In genomic region chr16:8424161-8424970, GRCm38 (mm10) we compare ENCODE assay signal across 8 mouse cellular contexts. TPM values are rescaled to one million over a fixed set of nuclear protein-coding genes. Genes with fewer than 3 reads are reported as not detected.
DNase-seq lines count a peak whose midpoint lies in the region; ATAC-seq and TF ChIP-seq lines count a peak whose summit lies in the region.

No protein-coding gene starts in this region.

- 0 out of 2 replicates have a peak, but pooled peaks cover 2% of the 10 kb centered on the region for H3K27me3 ChIP-seq in cerebellum, adult 2 months (ENCODE audit: control insufficient read depth, insufficient read depth, low read length)
- H3K27me3 ChIP-seq in testis, adult 2 months (ENCODE audit: control insufficient read depth, insufficient read depth, low read length): no peaks in the 10 kb centered on the region

- no peak for TF ChIP-seq CTCF in cerebellum, adult 2 months (IDR thresholded peaks at IDR 0.05; ENCODE audit: borderline replicate concordance, insufficient read depth, low read depth, low read length)
- no peak for TF ChIP-seq CTCF in testis, adult 2 months (IDR thresholded peaks at IDR 0.05; ENCODE audit: control insufficient read depth, insufficient read depth, insufficient replicate concordance, low read depth, low read length)
- no peak for TF ChIP-seq CTCF in olfactory bulb, adult 2 months (IDR thresholded peaks at IDR 0.05; ENCODE audit: insufficient read depth, low read depth, low read length)

- peak in 1 of 2 experiments; percentile 37 for DNase-seq in cerebellum, adult 2 months
- no peak for DNase-seq in testis, postnatal 14 days (ENCODE audit: low spot score)
- peak; percentile 29 to 40 for DNase-seq in left cerebral cortex, adult 8-10 months (ENCODE audit: low spot score in 2 of 2)
- DNase-seq in lung, postnatal 36 days: no peak
- DNase-seq in urinary bladder, postnatal 14 days (ENCODE audit: low spot score): no peak

- no peaks in the 10 kb centered on the region for H3K36me3 ChIP-seq in testis, adult 2 months (ENCODE audit: control insufficient read depth, insufficient read depth, low read length)

- no peak overlapping the region for H3K27ac ChIP-seq in cerebellum, adult 2 months (ENCODE audit: insufficient read depth, low read length)
- peak overlapping the region; percentile 40 for H3K27ac ChIP-seq in testis, adult 2 months (ENCODE audit: control insufficient read depth, insufficient read depth, low read depth, low read length)
- no peak overlapping the region for H3K27ac ChIP-seq in olfactory bulb, adult 2 months (ENCODE audit: insufficient read depth, low read depth, low read length)

- 7% methylated on average over 43 of the region's 43 CpGs for WGBS in cerebellum, adult 2 months
- WGBS in olfactory bulb, adult 2 months: 5% methylated on average over 43 of the region's 43 CpGs

- H3K4me3 ChIP-seq in cerebellum, adult 2 months (replicated peaks; ENCODE audit: insufficient read depth, low read depth, low read length): peak overlapping the region; percentile 29
- peak overlapping the region; percentile 58 for H3K4me3 ChIP-seq in testis, adult 2 months (ENCODE audit: control insufficient read depth, low read depth, low read length)
- peak overlapping the region; percentile 40 for H3K4me3 ChIP-seq in olfactory bulb, adult 2 months (ENCODE audit: insufficient read depth, low read depth, low read length)

- no peak for TF ChIP-seq POLR2A in cerebellum, adult 2 months (IDR thresholded peaks at IDR 0.05; ENCODE audit: borderline replicate concordance, insufficient read depth, low read length)
- TF ChIP-seq POLR2A in testis, adult 2 months (IDR thresholded peaks at IDR 0.05; ENCODE audit: control insufficient read depth, low read depth, low read length): no peak
- TF ChIP-seq POLR2A in olfactory bulb, adult 2 months (IDR thresholded peaks at IDR 0.05; ENCODE audit: insufficient read depth, low read depth, low read length): no peak

- no peak for ATAC-seq in cerebellum, adult (ENCODE audit: insufficient number of reproducible peaks, low FRiP score, low TSS enrichment)

- H3K4me1 ChIP-seq in cerebellum, adult 2 months (ENCODE audit: control insufficient read depth, insufficient read depth, low read length): peaks cover 14% of the 10 kb centered on the region
- peaks cover 4% of the 10 kb centered on the region for H3K4me1 ChIP-seq in testis, adult 2 months (ENCODE audit: control insufficient read depth, insufficient read depth, low read length)
- peaks cover 16% of the 10 kb centered on the region for H3K4me1 ChIP-seq in olfactory bulb, adult 2 months (ENCODE audit: control insufficient read depth, insufficient read depth, low read length)

RNA-seq across cellular contexts. Expression of gene Tmem114, which starts 0.6 kb away (rescaled TPM):
- polyA plus RNA-seq in cerebellum, adult 2 months (2012; rRNA removed): 1.5 and 1.8 TPM in 2 replicates
- polyA plus RNA-seq in testis, adult 2 months (2012; rRNA removed): 19.4 and 22.5 TPM in 2 replicates
- total RNA-seq in left cerebral cortex, adult 8-10 months (2022): 1 to 10 TPM in 2 of 4 experiments, under 1 TPM in 2; 0.68 to 1.7 (median 1.1) TPM
- not detected in 2 replicates for polyA plus RNA-seq in olfactory bulb, adult 2 months (2012; ENCODE audit: insufficient read depth, insufficient read length, low replicate concordance, missing spikeins)

RNA-seq across cellular contexts. Expression of gene Mettl22, which starts 46.2 kb away (rescaled TPM):
- 73.8 and 76.6 TPM in 2 replicates for polyA plus RNA-seq in cerebellum, adult 2 months (2012; rRNA removed)
- polyA plus RNA-seq in testis, adult 2 months (2012; rRNA removed): 110 and 113 TPM in 2 replicates
- total RNA-seq in left cerebral cortex, adult 8-10 months (2022): 10 to 100 TPM; 25.5 to 28.8 (median 27.7) TPM
- not detected in 2 replicates for polyA plus RNA-seq in olfactory bulb, adult 2 months (2012; ENCODE audit: insufficient read depth, insufficient read length, low replicate concordance, missing spikeins)

Comparison
In these comparisons a context has a peak if more than half of its experiments do, and no peak if none do; other contexts are left out.
1. DNase-seq: peak in left cerebral cortex, adult 8-10 months (2 of 2); none in testis, postnatal 14 days (single experiment), lung, postnatal 36 days (single experiment) and urinary bladder, postnatal 14 days (single experiment).
2. Peak in every context shown above with its lines, with median percentiles within 50 percentile points of each other: H3K4me3 ChIP-seq.